Mouse (Mus musculus) adipocyte (in vitro differentiated cells): ENCODE results near the gene Sdr39u1.

Experiments
- DNase-seq: peaks from one replicate; pipeline ENCODE4 v3.0.0-alpha.2; 2016; ENCODE audit warnings: low spot score

Sdr39u1 gene

DNA sequence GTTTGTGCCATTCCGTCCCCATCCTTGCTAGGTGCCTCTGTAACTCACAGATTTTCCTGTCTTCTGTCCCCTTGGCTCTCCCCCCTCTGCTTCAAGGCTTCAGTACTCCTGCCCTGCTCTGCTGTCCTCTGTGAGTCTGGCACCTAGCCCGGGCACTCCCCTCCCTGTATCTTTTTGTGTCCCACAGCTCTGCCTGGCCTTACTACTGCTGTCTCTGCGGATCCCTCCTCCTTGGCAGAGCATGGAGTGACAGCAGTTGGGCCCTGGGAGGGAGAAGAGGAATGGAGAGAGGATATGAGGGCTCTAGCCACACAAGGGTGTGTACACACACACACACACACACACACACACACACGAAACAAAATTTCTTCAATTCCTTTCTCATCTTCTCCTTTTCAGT is 15.9 kb downstream of the Sdr39u1 start, which contains the start of gene Cbln3:
Gene Cbln3 (minus strand): TSS at position 227 of the 400 bp plus-strand sequence.
- DNase-seq = peak; percentile 39

DNA sequence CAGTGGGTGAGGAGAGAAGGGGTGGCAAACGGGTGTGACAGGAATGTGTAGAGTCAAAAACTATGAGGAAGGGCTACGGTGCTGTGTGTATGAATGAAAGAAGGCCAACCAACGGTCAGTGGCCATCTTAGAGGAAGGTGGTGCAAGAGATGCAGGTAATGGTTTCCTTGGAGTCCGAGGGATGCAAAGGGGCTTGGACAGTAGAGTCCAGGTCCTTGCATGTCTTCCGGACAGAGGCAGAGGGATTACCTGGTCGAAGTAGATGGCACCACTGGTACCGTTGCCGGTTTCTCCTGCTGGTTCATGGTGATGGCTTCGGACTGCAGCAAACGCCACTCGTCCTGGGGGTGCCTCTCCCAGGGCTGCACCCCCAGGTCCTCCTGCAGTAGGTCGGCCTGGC is 16.4 kb downstream of the Sdr39u1 start:
- DNase-seq = no peak

DNA sequence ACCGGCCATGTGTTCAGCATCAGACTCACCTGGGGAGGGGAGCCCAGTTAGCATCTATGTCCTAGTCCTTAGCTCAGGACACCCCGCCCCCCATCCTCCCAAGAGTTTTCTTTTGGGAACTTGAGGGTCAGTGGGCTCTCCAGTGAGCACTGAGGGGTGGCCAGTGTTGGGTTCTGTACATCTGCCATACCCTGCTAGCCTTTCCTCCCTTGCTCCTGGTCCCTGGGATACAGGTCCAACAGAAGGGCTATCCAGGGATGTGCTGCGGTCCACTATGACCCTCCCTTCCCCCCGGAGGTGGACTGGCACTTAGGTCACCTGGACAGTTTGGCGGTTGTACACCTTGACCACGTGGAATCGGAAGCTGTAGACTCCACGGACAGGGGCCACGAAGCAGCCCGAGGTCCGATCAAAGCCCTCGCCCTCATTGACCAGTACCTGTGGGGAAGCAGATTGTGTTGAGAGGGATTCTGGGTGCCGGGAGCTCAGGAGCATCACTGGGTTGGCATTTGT is 16.9 kb downstream of the Sdr39u1 start:
- no peak for DNase-seq

DNA sequence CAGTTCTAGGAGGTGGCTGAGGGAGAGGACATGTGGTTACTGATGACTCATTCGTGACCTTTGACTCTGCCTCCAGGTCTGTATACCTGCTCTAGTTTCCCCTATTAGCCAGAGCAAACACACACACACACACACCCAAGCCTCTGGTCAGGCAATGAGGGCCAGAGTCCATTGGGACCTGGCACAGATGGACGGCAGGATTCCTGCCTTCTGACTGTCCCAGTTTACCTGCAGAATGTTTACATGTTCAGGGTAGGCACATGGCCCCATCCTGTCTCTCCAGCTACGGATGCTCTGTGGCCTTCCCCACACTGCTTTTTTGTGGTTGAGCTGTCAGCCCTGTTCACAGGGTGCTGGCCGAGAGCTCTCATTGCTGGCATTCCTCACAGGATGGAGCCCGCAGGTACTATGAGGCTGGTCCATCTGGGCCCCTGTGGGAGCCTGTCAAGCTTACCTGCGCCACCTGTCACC is 17.9 kb downstream of the Sdr39u1 start:
- no peak for DNase-seq

DNA sequence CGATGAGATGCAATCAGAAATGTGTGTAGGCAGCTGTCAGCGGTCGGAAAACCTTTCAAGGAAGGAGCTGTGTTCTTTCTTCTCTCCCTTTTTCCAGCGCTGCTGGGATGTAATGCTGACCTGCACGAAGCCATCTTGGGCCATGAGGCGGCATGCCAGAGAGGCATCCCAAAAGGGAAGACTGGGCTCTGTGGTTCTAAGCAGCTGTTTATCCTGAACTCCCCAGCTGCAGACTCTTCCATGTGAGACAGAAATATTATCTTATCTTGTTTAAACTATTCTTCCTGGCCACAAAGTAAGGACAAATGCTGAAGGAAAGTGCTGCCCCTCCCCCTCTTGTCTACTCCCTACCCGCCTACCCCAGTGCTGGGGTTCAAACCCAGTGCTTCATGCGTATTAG is 19.1 kb downstream of the Sdr39u1 start:
- DNase-seq = no peak

DNA sequence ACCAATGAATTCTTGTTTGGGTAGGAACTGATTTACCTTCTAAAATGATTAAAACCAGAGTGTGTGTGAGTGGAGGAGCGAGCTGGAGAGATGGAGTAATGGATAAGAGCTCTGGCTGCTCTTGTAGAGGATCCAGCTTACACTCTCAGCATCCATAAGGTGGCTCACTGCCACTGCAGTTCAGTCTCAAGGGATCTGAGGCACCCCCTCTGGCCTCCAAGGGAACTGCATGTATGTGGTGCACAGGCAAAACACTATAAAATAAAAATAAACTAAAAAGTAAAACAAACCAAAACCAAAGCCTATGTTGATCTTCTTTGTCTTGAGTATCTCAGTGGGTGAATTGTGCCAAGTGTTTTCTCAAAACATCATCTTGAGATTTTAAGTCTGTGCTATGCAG is 20.5 kb downstream of the Sdr39u1 start:
- DNase-seq = peak; percentile 54

DNA sequence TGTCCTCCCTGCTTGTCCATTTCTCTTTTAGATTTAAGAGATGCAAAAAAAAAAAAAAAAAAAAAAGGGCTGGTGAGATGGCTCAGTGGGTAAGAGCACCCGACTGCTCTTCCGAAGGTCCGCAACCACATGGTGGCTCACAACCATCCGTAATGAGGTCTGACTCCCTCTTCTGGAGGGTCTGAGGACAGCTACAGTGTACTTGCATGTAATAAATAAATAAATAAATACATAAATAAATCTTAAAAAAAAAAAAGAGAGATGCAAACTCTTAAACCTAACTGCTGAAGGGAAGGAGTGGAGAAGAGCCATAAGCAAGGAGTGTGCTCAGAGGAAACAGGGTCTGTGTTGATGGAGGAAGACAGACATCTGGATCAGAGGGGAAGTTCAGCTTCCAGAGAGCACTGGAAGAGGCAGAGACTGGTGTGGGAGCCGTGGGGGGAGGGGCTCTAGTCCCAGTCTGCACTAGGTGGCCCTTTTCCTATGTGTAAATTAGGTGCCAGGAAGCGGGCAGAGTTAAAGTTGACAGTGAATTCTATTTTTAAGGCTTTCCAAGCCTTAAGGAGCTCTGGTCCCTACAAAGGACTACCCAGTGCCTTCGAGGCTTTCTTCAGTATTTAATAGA is 21.7 kb downstream of the Sdr39u1 start:
- no peak for DNase-seq

DNA sequence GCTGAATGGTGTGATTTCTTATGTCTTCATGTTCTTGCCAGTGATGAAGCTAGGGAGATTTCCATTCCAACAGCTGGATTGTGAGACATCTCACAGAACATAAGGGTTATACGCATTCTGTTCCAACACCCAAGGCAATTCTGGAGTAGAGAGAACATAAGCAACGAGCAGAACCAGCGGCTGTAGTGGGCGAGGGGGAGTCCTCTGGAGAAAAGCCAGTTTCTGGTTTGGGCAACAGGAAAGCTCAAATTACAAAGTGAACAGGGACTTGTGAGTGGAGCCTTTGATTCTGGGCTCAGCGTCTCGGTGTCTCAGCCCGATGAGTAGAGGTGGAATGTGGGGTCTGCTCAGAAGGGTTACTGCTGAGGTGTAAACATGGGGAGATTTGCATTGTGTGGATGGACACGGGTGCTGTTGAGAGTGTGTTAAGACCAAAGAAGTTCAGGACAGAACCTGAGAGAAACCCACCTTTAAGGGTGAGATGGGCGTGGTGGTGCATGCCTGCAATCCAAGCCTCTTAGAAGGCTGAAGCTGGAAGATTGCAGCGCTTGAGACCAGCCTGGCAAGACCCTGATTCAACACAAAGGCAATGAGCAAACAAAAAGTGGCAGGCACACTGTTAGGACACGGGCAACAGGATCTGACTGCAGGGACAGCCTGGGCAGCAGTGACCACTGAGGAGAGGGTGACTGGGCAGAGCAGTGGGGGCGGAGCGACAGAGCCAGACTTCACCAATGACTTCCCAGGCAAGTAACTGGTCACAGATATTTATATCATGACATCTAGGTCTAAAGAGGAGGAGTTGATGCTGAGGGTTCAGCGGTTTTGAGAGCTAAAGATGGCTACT is 22.4 kb downstream of the Sdr39u1 start:
- no peak for DNase-seq

DNA sequence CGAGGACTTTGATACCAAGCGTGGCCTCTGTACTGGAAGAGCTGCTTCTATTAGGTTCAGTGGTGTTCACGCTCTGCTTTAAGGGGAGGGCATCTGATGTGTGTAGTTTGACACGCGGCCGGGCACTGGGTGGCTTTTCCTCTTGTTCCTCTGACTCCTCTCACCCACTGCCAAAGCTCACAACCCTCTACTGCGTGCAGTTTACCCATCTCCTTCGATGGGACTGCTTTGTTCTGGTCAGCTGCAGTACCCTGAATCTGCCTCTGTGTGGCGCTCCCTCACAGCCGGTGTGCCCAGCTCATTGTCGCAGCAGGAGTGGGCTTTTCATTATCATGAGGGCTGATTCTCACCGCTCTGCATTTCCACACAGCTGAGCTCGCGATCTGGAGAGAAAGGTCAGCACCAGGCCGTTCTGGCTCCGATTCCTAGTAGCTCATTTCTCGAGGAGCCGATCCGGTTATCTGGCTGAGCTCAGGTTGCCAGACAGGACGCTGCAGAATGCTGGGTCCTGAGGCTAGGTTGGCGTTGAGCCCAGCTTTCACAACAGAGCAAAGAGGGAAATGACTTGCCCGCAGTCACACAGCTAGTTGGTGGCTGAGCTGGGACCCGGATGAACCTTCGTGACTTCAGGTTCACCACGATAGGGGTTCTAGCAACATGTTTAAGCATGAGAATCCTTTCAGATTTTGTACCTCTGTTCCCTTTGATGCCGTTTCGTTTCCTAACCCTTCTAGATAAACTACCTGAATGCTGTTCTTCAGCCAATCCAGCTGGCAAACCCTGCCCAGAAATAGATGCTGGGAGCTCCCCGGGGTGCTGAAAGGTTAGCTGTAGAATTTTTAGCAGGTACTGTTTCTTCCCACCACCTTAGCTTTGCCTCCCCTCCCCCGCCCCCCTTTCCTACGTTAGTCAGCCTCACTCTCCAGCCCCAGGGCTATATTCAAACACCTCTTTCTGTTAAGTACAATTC is 26.1 kb downstream of the Sdr39u1 start:
- peak; percentile 45 for DNase-seq

DNA sequence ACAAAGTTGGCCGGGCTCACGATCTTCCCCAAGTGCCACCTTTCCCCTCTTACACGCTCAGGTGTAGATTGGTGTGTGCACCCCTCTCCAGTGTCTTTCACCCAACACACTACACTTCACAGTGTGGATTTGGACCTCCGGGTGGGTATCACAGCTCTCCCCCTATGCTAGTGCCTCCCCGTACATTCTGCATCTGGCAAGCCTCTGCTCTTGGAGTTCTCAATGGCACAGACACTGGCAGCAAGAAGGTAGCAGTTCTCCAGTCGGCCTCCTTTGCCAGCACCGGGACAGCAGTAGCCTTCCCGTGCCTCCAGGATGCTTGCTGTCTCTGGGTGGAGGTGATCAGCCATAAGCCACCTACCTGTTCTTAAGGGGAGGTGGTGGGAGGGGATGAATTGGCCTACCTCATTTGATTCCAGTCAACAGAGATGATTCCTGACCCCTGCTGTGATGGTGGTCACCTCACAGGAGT is 26.8 kb downstream of the Sdr39u1 start:
- no peak for DNase-seq

DNA sequence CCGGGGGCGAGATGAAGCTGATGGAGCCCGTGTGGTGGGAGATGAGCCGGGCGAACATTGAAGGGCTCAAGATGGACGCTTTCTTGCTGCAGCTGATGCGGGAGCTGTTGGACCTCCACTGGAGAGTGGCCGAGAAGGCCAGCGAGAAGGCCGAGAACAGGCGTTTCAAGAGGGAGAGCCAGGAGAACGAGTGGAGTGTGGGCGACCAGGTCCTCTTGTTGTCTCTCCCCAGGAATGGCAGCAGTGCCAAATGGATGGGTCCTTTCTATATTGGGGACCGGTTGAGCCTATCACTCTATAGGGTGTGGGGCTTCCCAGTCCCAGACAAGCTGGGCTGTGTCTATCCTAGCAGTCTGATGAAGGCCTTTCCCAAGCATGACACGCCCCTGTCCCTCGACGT is 27.5 kb downstream of the Sdr39u1 start:
- DNase-seq = no peak

DNA sequence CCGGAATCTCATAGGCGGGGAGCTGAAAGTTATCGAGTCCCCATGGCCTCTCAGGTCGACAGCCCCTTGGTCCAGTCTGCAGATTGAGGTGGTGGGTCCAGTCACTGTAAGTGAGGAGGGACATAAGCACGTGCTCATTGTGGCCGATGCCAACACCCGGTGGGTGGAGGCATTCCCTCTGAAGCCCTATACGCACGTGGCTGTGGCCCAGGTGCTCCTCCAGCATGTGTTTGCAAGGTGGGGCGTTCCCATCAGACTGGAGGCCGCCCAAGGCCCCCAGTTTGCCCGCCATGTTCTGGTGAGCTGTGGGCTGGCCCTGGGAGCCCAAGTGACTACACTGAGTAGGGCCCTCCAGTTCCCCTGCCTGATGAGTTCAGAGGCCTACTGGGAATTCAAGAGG is 28.1 kb downstream of the Sdr39u1 start:
- DNase-seq = no peak

DNA sequence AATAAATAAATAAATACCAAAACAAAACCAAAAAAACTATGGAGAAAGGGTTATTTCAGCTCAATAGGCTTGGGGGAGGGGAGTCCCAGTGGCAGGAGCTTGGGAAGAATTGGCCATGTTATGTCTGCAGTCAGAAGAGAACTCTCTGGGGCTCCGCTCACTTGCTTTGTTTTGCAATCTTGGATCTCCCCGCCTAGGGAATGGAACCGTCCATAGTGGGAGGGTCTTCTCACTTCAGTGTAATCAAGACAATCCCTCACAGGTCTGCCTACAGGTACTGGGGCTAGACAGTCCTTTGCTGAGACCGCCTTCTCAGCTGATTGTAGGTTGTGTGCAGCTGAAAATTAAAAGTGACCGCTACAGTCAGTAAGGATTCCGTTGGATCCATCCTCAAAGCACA is 30.6 kb downstream of the Sdr39u1 start:
- no peak for DNase-seq

DNA sequence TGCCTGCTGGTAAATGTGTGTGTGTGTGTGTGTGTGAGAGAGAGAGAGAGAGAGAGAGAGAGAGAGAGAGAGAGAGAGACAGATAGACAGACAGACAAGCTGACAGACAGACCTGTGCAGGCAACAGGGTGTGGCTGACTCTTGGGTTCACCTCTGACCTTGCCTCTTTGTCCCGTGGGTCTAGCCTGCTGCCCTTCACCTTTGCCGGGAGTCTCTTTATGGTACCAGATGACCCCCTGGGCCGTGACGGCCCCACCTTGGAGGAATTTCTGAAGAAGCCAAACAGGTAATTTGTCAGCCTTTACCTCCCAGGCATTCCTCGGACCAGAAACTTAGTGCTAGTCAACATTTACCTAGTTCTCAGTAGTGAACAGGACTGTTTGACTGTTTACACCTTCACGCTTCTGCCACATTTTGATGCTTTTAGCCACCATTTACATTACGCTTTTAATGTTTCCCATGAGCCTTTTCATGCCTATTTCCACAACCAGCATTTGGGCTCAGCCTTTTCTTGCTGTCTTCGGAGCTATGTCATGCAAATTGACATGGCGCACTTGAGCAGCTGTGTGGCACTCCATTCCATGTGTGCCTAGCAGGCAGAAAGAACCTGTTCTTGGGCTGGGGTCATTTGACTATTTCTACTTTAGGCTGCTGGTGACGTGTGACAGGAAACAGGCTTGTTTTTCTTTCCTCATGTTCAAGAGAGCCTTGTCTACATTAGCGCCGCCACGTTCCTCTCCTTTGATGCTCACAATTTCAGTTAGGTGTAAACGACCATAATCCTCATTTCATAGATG is 31.7 kb downstream of the Sdr39u1 start:
- DNase-seq = no peak

DNA sequence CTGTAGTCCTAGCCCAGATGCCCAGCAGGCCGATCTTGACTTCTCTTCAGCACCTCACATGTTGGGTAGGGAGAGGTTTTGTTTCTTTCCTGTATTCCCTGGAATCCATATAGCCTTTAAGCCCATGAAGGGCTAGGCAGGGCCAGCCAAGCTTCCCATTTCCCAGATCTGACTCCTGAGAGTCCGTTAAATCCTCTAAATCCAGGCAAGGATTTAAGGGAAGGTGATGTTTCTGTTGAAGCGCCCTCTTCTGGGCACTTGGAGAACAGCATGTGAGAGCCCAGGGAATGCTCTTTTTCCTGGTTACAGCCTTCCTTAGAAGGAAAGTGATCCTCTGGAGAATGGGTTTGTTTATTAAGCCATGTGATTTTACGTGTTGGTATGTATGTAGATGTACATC is 33.1 kb downstream of the Sdr39u1 start:
- peak; percentile 72 for DNase-seq

DNA sequence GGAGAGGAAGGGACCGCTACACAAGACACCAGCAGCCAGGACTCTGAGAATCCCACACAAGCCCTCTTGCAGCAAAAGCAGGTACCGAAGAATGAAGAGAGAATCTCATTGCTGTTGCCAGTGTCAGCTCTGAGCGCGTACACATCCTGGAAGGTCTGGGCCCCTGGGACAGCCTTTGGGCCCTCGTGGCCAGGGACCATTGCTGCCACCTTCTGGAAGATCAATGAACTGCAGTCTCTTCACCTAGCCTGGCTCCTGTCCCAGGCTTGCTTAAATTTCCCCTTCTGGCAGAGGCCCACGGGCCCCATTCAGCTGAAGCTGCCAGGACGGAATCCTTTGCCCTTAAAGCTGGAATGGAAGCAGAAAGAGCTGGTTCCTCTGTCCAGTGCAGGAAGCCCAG is 36.3 kb downstream of the Sdr39u1 start:
- peak; percentile 62 for DNase-seq

DNA sequence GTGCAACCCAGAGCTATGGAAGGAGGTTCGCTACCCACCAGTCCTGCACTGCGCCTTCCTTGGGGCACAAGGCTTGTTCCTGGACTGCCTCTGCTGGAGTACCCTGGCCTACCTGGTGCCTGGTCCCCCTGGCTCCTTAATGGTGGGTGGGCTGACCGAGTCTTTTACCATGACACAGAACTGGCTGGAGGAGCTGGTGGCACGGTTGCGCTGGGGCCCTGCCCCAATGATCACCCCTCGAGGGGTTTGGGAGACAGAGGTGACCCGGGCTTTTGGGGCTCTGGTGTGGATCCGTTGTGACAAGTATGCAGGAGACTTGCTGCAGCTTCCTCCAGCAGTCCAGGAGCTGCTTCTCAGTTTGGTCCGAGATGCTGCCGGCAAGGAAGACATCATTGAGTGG is 37.1 kb downstream of the Sdr39u1 start:
- no peak for DNase-seq

DNA sequence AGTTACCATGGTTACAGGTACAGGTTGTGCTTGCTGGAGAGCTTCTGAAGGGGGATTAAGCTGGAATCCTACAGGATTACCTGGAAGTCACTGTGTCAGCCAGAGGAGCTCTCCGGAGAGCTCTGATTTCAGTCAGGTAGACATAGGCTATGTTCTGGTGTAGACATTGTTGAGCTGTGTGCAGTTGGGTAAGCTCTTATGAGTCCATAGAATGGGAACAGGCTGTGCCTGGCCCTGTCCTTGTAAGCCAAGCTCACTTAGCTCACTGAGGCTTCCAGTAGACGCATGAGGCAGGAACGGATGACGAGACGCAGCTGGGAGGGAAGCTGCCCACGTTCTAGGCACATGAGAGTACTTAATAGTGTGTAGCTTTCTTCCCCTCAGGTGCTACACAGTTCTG is 37.9 kb downstream of the Sdr39u1 start:
- no peak for DNase-seq

DNA sequence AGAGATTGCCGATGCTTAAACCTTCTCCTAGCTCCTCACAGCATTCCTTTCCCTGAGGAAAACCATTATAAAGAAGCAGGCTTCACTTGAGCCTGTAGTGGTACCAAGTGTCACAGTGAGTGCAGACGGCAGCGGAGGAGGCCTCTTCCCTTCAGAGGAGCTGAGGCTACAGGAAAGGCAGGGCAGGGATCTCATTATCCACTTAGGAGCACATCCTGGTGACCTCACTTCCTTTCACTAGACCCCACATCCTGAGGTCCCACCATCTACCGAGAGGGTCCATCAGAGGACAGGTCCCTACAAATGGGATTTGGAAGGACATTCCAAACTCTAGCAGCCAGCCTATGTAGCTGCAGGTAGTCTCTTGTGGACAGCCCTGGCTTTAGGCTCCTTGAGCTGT is 42.5 kb downstream of the Sdr39u1 start:
- DNase-seq = no peak

DNA sequence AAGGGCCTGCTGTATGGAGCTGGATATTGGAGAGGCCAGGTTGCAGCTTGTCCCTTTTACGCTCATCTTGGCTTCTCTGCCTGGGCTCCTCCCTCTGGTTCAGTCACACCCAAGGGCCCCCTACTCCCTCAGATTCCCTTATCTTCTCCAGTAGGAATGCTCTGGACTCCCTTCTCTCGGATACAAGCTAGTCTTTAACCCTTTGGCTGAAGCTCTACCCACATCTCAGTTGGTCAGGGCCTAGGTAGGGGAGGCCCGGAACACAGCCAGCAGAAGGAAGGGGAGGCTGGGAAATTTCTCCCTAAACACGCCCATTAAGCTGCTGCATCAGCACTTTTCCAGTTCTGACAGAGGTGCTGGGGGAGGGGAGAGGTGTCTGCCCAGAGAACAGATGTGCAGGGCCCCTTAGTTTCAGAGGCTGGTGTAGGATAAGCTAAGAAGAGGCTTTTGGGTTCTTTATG is 45.0 kb downstream of the Sdr39u1 start:
- DNase-seq = peak; percentile 54
